Mouse (Mus musculus): Measurements from ENCODE around the gene Jmjd8.

Jmjd8 gene

GRCm38 (mm10) chr17:25808789-25809605 lies 19.7 kb upstream of the Jmjd8 start, which contains the start of gene Fbxl16:
TSS of gene Fbxl16 (plus strand) at chr17:25809085.
- no peak for DNase-seq

GRCm38 (mm10) chr17:25809606-25810340 lies 18.9 kb upstream of the Jmjd8 start:
- no peak for DNase-seq

GRCm38 (mm10) chr17:25810890-25811289 lies 17.8 kb upstream of the Jmjd8 start:
- no peak for DNase-seq

DNA sequence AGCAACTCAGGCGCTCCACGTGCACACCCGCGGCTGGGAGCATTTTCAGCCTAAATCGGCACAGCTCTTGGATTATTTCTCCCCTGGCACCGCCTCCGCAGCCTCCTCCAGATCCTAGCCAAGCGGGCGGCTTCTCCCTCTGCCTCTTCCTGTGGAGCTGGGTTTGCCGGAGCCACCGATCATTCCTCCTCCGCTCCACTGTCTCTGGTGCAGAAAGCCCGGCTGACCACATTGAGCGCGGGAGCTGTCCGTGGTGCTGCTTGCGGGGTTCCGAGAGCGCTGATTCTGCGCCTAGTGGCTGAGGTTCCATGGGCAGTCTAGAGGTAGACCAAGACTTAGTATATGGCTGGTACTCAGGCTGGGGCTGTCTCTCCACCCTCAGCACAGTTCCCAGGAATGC lies 15.2 kb upstream of the Jmjd8 start:
- no peak for DNase-seq

DNA sequence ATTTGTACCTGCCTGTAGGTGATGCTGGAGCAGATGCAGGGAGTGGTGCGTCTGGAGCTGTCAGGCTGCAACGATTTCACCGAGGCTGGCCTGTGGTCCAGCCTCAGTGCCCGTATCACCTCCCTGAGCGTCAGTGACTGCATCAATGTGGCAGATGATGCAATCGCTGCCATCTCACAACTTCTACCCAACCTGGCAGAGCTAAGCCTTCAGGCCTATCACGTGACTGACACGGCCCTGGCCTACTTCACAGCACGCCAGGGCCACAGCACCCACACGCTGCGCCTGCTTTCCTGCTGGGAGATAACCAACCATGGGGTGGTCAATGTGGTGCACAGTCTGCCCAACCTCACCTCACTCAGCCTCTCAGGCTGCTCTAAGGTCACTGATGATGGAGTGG lies 11.0 kb upstream of the Jmjd8 start:
- no peak for DNase-seq

DNA sequence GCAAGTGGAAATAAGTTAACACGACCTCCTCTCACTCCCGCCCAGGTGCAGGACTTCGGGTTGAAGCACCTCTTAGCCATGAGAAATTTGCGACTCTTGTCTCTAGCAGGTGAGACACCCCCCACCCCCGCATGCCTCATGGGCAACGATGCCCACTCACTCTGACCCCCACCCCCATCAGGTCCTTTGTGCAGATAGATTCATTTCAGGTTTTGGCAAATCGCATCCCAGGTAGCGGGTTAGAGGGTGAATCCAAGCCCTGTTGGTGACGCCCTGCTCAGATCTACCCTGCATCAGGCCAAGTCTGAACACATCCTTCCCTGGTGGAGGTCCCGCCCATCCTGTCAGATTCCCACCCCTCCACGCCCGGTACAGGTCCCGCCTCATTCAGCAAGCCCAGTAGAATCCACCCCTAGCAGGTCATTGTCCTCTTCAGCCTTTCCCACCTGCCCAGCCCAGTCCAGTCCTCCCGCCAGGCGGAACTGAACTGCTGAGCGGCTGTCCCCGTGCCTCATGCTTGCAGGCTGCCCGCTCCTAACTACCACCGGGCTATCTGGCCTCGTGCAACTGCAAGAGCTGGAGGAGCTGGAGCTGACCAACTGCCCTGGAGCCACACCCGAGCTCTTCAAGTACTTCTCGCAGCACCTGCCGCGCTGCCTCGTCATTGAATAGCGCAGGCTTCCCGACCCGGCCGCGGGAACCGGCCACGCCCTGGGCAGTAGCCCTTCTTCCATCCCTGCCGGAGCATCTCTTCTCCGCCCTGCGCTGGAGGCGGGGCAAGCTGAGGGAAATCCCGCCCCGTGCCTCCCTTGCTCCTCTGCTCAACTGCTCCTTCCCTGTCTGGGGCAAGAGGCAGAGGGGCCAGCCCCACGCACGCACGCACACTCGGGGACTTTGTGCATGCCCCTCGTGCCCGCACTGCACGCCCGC lies 9.6 kb upstream of the Jmjd8 start:
- no peak for DNase-seq

DNA sequence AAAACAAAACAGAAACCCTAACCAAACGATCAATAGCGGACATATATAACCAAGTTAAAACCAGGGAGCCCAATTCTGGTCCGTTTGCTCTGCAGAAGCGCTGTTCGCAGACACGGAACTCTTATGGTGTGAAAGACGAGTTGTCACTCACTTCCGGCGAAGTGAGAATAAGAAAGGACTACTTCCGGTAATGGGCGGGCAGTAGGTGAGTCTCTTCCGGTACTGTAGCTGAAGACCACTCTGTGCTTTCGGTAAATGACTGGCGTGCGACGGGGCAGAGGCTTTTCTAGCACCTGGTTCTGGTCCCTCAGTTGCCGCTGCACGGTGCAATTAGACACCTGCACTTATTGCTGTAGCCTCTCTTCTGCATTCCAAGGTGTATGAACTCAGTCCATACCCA lies 5.2 kb upstream of the Jmjd8 start, which contains the start of gene Wdr24:
Gene Wdr24, plus strand, starts transcription at position 176 of the 400 bp plus-strand sequence.
- peak in 1 of 2 experiments; percentile 69 for DNase-seq

GRCm38 (mm10) chr17:25824362-25825142 lies 4.1 kb upstream of the Jmjd8 start:
- DNase-seq = peak in 1 of 2 experiments; percentile 5

GRCm38 (mm10) chr17:25825311-25825710 lies 3.4 kb upstream of the Jmjd8 start:
- no peak for DNase-seq

DNA sequence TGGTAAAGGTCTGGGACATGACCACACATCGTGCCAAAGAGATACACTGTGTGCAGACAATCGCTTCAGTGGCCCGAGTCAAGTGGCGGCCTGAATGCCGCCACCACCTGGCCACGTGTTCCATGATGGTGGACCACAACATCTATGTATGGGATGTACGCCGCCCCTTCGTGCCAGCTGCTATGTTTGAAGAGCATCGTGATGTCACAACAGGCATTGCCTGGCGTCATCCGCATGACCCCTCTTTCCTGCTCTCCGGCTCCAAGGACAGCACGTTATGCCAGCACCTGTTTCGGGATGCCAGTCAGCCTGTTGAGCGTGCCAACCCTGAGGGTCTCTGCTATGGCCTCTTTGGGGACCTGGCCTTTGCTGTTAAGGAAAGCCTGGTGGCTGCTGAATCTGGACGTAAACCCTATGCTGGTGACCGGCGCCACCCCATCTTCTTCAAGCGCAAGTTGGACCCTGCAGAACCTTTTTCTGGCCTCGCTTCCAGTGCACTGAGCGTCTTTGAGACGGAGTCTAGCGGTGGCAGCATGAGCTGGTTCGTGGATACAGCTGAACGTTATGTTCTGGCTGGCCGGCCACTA lies 2.6 kb upstream of the Jmjd8 start:
- peak in 1 of 2 experiments; percentile 4 for DNase-seq

DNA sequence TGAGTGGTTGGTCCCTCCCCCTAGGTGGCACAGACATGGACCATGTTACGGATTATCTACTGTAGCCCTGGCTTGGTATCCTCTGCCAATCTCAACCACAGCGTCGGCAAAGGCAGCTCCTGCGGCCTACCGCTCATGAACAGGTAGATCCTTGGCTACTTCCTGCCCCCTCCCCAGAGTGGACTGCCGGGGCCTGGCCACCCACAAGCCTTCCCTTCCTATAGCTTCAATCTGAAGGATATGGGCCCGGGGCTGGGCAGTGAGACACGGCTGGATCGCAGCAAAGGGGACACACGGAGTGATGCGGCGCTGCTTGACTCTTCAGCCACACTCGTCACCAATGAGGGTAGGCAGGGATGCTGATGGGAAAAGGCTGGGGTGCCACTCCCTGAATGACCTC lies 1.7 kb upstream of the Jmjd8 start:
- no peak for DNase-seq

GRCm38 (mm10) chr17:25827546-25828222 lies 983 bp upstream of the Jmjd8 start:
- peak in 1 of 2 experiments; percentile 12 for DNase-seq

DNA sequence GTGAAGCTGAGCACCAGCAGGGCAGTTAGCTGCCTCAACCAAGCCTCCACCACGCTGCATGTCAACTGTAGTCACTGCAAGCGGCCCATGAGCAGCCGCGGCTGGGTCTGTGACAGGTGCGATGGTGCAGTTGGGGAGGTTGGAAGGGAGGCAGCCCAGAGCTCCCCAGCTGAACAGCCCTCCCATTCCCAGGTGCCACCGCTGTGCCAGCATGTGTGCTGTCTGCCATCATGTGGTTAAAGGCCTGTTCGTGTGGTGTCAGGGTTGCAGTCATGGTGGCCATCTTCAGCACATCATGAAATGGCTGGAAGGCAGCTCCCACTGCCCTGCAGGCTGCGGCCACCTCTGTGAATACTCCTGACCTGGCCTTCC lies 458 bp upstream of the Jmjd8 start:
- DNase-seq = no peak

DNA sequence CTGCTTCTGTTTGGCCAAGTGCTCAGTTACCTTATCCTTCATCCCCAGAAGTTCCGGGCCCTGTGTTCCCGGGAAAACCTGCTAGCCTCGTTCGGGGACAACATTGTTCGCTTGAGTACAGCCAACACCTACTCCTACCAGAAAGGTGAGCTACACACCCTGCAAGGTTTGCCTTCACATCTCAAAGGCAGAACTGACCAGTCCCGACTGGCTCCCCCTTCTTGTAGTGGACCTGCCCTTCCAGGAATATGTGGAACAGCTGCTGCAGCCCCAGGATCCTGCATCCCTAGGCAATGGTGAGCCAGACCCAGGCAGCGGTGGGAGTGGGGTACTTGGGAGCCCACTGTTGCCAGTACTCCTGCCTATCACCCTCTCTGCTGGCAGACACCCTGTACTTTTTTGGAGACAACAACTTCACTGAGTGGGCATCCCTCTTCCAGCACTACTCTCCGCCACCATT lies 921 bp downstream of the Jmjd8 start:
- DNase-seq = peak in 1 of 2 experiments; percentile 22

DNA sequence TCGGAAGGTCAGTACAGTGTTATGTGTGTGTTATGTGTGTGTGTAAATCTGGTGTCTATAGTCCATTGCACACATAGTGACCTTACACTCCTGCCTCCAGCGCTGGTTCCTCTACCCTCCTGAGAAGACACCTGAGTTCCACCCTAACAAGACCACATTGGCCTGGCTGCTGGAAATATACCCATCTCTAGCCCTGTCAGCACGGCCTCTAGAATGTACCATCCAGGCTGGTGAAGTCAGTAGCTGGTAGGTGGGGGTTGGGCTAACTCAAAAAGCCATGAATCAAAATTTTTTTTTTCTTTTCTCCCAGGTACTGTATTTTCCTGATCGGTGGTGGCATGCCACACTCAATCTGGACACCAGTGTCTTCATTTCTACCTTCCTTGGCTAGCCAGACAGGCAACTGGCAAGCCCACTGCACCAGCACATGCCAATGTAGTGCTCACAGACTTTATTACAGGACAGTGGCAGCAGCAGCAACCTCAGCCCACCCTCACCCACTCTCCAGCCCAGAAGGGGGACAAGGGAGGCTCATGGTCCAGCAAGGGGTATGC lies 1.6 kb downstream of the Jmjd8 start:
- DNase-seq = peak in 1 of 2 experiments; percentile 9

DNA sequence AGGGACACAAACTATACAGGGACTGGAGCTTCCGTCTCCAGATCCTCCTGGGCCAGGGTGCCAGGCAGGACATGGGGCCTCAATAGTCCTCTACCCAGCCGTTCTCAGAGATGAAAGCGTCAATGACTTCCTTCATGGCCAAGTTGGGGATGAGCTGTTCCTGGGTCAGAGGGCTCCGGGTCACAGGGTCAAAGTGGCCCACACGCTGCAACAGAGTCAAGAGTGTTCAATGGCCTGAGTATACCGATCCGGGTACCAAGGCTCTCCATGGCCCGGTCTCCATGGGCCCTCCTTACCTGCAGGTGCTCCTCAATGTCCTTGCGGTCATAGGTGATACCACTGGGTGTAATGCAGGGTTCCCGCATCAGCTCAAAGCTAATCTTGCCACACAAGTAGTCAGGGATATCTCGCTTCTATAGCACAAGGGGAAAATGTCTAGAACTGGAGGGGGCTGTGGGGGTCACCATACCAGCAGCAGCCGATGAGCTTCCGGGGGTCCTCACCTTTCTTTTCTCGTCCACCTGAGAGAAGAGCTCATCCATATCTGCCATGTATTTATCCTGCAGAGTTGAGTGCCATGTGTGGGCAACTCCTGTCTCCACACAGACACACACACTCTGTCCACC lies 2.3 kb downstream of the Jmjd8 start:
- DNase-seq = no peak

DNA sequence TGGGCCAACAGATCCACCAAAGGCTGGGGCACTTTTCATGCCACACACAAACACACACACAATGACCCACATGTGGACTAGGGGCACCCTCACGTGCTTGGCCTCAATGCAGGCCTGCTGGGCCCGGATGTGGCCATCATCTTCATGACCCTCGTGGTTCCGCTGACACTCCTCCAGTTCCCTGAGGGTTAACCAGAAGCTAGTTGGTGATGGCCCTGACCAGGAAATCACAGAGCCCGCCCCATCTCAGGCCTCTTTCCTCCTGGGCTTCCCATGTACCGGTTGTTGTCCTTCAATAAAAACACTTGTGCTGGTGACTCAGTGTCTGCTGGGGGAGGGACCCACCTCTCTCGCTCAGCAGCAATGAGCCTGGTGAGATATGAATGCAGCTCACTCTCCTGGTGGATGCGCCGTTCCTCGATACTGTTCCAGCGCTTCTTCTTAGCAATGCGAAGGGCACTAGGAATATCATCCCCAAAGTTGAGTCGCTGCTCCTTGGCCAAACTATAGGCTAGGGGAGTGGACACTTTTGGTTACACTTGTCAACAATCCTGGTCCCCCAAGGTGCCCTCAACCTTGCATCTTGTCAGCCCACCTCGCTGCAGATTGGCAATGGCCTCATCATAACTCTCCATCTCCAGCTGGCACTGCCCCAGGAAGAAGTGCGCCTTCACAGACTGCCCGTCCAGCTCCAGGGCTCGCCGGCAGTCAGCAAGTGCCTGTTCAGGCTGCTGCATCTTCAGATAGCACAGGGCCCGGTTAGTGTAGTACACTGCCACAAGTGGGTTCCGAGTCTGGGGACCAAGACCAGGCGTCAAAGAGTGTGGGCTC lies 3.0 kb downstream of the Jmjd8 start:
- DNase-seq = peak in 1 of 2 experiments; percentile 18

DNA sequence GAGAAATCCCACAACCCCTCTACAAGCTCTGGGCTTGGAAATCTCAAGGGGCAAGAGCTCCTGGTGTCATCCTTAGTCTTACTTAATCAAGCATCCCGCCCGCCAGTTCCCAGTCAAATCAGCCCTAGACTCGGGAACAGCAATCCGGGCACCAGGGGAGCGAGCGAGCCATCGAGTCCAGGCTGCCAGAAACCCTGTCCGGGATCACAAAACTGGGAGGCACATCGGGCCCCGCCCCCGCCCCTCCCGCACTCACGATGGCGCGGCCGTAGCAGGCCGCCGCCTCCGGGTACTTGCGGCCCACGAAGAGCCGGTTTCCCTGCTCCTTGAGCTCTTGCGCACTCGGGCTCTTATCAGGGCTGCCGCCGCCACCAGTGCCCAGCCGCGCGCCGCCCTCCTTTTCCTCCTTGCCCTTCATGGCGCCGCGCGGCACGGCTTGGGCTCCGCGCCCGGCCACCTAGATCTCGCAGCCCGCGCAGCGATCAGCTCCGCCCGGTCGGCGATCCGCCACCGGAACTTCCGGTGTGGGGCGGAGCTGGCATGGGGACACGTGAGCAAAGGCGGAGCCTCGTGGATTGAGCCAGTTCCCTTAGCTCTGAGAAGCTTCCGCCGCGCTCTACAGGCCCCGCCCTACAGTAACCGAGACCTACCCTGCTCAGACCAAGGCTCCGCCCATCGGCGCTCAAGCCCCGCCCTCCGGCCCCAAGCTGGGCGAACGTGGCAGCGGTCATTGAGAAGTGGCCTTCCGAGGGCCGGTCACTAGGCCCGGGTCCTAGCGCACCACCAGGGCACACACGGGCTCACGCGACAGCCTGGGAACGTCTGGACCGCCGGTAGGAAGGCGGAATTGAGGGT lies 4.0 kb downstream of the Jmjd8 start:
- peak; percentile 97 to 98 for DNase-seq
